Mouse (Mus musculus): ENCODE results near the gene Tsen2.

Gene Tsen2

GRCm38 (mm10) chr6:115601715-115602523 lies 57.5 kb downstream of the Tsen2 start, which contains the start of gene Mkrn2:
Mkrn2 (plus strand) TSS chr6:115601902.
- DNase-seq (ENCODE audit: low spot score) = peak; percentile 42

DNA sequence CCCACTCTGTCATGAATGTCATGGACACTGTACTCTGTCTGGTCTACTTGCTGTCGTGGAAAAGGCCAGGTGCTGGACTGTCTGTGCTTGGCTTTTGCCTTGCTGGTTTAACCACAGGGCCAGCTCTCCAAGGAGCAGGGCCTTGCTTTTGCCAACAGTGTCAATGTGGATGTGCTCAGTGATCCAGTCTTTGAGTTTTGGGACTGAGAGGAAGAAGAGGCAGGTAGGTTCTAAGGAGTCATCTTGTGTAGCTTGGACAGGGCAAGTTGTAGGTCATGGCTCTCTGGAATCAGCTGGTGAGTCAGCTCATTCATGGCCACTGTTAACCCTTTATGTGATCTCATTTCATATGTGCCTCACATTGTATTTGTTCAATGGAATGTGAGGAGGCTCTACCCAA lies 62.0 kb downstream of the Tsen2 start:
- DNase-seq (ENCODE audit: low spot score) = no peak

GRCm38 (mm10) chr6:115607429-115607828 lies 63.0 kb downstream of the Tsen2 start:
- DNase-seq (ENCODE audit: low spot score) = no peak

- DNase-seq (ENCODE audit: low spot score) = no peak
Observed at GRCm38 (mm10) chr6:115609121-115609520, 64.7 kb downstream of the Tsen2 start.

GRCm38 (mm10) chr6:115610301-115610700 lies 65.8 kb downstream of the Tsen2 start:
- no peak for DNase-seq (ENCODE audit: low spot score)

DNA sequence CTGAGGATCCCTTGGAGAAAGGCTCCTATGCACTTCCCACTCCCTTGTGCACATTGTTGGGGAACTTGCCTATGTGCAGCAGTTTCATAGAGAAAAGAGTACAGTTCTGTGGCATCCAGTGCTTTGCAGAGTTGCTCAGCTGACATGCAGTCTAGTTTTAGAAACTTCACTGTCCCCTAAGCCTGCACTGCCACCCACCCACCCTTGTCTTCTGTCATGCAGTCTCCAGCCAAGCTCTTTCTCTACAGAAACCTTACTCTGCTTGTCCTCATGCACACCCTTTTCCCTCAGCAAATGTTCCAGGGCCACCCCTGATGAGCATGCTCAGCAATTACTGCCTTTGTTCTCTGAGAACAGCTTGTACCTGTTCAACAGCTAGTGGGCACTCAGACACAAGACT lies 69.3 kb downstream of the Tsen2 start:
- DNase-seq (ENCODE audit: low spot score) = no peak

GRCm38 (mm10) chr6:115615983-115616382 lies 71.5 kb downstream of the Tsen2 start:
- DNase-seq (ENCODE audit: low spot score) = no peak

DNA sequence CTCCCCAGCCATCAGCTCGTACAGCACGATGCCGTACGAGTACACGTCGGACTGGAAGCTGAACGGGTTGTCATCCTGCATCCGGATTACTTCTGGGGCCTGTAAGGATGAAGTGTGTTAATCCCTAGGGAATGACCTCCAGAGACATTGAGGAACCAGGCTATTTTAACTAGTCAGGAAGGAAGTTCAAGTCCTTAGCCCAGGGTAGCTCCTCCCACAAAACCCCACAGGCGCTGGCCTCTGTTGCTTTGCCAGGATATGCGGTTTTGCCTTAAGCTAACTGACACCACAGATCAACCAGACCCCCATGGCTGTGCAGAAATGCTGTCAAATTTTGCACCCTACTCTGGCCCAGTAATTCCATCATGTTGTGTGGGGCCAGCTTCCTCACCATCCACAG lies 75.4 kb downstream of the Tsen2 start:
- no peak for DNase-seq (ENCODE audit: low spot score)

DNA sequence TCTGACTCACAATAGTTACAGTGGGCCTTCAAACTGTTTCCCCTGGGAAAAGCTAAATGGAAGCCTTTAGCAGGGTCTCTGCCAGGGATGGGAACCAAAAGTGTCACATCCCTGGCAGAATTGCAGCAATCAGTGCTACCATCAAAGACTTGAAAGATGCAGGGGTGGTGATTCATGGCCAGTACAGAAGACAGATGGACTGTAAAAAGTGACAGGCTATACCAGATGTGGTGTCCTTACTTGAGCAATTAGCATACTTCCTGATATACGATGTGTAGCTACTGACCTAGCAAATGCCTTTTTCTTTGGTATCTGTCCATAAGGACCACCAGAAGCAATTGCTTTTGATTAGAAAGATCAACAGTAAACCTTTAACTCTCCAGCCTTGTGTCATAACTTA lies 76.5 kb downstream of the Tsen2 start:
- DNase-seq (ENCODE audit: low spot score) = no peak

DNA sequence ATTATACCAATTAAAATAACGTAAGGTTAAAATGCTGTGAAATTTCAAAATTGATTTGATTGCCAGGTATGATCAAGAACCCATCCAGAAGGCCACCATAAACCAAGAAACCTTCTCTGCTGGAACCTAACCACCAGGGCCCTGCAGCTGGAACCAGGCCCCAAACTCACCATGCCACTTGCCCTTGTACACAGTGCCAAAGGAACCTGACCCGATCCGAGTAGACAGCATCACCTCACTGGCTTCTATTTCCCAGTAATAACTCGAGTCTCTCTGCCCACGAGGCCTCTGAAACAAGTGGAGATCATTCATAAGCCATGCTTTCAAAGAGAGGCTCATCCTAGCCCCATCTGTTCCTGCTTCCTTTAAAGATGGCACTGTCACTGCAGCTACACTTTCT lies 81.7 kb downstream of the Tsen2 start:
- no peak for DNase-seq (ENCODE audit: low spot score)
